8 mouse cellular contexts compared by ENCODE assay signal in the genomic region with DNA sequence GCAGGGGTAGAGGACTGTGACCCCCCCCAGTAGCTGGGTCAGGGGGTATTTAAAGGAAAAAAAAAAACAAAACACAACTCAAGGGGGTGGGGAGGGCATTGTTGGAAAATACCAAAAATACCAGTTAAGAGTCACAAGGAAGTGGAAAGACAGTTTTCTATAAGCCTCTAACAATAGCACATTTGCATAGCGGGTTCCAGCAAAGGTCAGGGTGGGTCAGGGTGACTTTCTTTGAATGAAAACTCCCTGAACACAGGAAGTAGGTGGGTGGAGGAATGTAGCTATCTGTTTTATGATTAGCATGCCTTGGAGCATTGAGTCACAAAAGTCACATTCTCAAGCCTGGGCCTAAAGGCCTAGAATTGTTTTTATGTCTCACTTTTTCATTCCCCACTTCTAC.
A peak's percentile ranks its signal among the peaks of the same experiment; 100 is the strongest.
DNase-seq lines count a peak whose midpoint lies in the region; ATAC-seq and TF ChIP-seq lines count a peak whose summit lies in the region.
"Not testable (repeated sequence)": the region's sequence is repeated elsewhere in the genome, so short reads cannot be mapped to it uniquely, and the experiment has no call there.

No protein-coding gene starts in this region.

- H3K9ac ChIP-seq in ES-Bruce4 (ENCODE audit: low read depth, poor library complexity, severe bottlenecking); ES-E14 (ENCODE audit: insufficient read depth, low read depth, low read length, poor library complexity, severe bottlenecking): not testable (repeated sequence)

- peaks cover 67% of the 10 kb centered on the region for H3K9me3 ChIP-seq in ES-Bruce4 (replicated peaks; ENCODE audit: control insufficient read depth, insufficient read depth, low read length, poor library complexity, severe bottlenecking)
- not testable (repeated sequence) for H3K9me3 ChIP-seq in ES-E14 (ENCODE audit: control insufficient read depth, insufficient read depth, low read depth, low read length)

- TF ChIP-seq EP300 in ES-Bruce4 (IDR thresholded peaks at IDR 0.05; ENCODE audit: insufficient read depth, low read depth, low read length): not testable (repeated sequence)

- not testable (repeated sequence) for TF ChIP-seq CTCF in ES-Bruce4 (IDR thresholded peaks at IDR 0.05; ENCODE audit: low read depth, low read length)

- ATAC-seq in activated CD4-positive, CD25-positive, alpha-beta regulatory T cell, adult 4 months: peak; percentile 54
- peak; percentile 76 for ATAC-seq in inflammation-experienced regulatory T-cells, adult 6 months

- H3K36me3 ChIP-seq in ES-Bruce4 (ENCODE audit: control insufficient read depth, insufficient read depth, low read length, poor library complexity, severe bottlenecking) (peaks cover 41% of the 10 kb centered on the region), ES-E14 (ENCODE audit: control insufficient read depth, insufficient read depth, low read length, poor library complexity, severe bottlenecking) (peaks cover 39% of the 10 kb centered on the region)

- not testable (repeated sequence) for H3K4me1 ChIP-seq in ES-Bruce4 (ENCODE audit: control insufficient read depth, insufficient read depth, low read length); ES-E14 (ENCODE audit: control insufficient read depth in 2 of 2, insufficient read depth in 2 of 2, low read length in 2 of 2, poor library complexity in 1 of 2)

- not testable (repeated sequence) for H3K4me3 ChIP-seq in ES-Bruce4 (ENCODE audit: low read depth, low read length); ES-E14 (ENCODE audit: insufficient read depth in 1 of 2, low read depth in 1 of 2, low read length in 2 of 2, poor library complexity in 1 of 2, severe bottlenecking in 1 of 2)

- in situ Hi-C loops in ES-E14 (cut with MboI; ENCODE audit: low sequenced_read_pairs in 2 of 2, unreplicated experiment in 2 of 2): not testable (repeated sequence)

- H3K27me3 ChIP-seq in ES-Bruce4 (ENCODE audit: control insufficient read depth, insufficient read depth, low read length, poor library complexity, severe bottlenecking): not testable (repeated sequence)

- H3K27ac ChIP-seq in ES-Bruce4 (ENCODE audit: insufficient read depth, low read length): peak overlapping the region; percentile 51; the same call in 1 of the 2 replicates
- peak overlapping the region; percentile 62; the same call in 1 of the 2 replicates for H3K27ac ChIP-seq in ES-E14 (ENCODE audit: insufficient read depth, low read depth, low read length, poor library complexity, severe bottlenecking)

- DNase-seq in 3T3-L1 (ENCODE audit: low read depth, low spot score) (peak; percentile 8), R1 (ENCODE audit: low read depth, low spot score) (peak; percentile 64)
- peak; percentile 43 for DNase-seq in CD4-positive, CD25-positive, alpha-beta regulatory T cell, adult 2 months (ENCODE audit: low read depth, low spot score)
- DNase-seq in ES-E14 (ENCODE audit: low read depth, low spot score): not testable (repeated sequence)
- DNase-seq in heart, adult 11 months: peak; percentile 52

- TF ChIP-seq POLR2A in ES-Bruce4 (IDR thresholded peaks at IDR 0.05; ENCODE audit: insufficient read depth, low read length): not testable (repeated sequence)

TF ChIP-seq in ES-E14, 5 proteins besides CTCF, POLR2A, EP300 and RAD21:
- TF ChIP-seq ZNF384 (IDR thresholded peaks at IDR 0.05; ENCODE audit: low read depth, low read length): peak; percentile 43; the same call in 1 of the 2 replicates
